Mouse (Mus musculus) embryonic fibroblast, embryonic 13.5 days (primary cell): ENCODE measurements around the gene Kif2a.

Source experiments
- CTCF ChIP-seq: IDR thresholded peaks from 2 replicates; pipeline ENCODE4 v1.5.1; 2011; ENCODE audit warnings: mild to moderate bottlenecking, control low read depth, low read length, moderate library complexity, borderline replicate concordance; ENCODE audit not compliant: insufficient read depth
- POLR2A ChIP-seq: IDR thresholded peaks from 2 replicates; pipeline ENCODE4 v1.6.1; 2011; ENCODE audit warnings: low read depth, mild to moderate bottlenecking, control low read depth, low read length, moderate library complexity

DNA sequence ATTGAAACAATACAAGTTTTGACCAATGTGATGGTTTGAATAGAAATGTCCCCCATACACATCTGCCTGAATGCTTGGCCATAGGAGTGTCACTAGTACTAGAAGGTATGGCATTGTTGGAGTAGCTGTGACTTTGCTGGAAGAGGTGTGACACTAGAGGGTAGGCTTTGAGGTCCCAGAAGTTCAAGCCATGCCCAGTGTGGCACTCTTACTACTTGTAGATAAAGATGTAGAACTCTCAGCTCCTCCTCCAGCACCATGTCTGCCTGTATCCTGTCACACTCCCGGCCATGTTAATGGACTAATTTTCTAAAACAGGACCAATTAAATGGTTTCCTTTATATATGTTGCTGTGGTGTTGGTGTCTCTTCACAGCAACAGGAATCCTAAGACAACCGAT lies 10.3 kb downstream of the Kif2a start:
- TF ChIP-seq POLR2A = no peak
- TF ChIP-seq CTCF = no peak
